Mouse (Mus musculus) midbrain, embryonic 10.5 days (tissue): ENCODE measurements around the gene Sema3e. TPM values are rescaled to one million over a fixed set of nuclear protein-coding genes. Genes with fewer than 3 reads are reported as not detected.

Experiments used
- DNase-seq: peaks from one replicate; pipeline ENCODE4 v3.0.0-alpha.2; 2017; ENCODE audit warnings: low spot score
- H3K27ac ChIP-seq: fragments of 300-500 bp; sonication (generic); replicated peaks from 2 replicates; pipeline ENCODE4 v1.5.1; 2016; ENCODE audit warnings: mild to moderate bottlenecking
- H3K27me3 ChIP-seq: fragments of 300-500 bp; sonication (generic); 2 replicates; pipeline ENCODE4 v1.6.1; 2016; ENCODE audit warnings: low read depth, mild to moderate bottlenecking; ENCODE audit not compliant: poor library complexity, severe bottlenecking
- H3K36me3 ChIP-seq: fragments of 300-500 bp; sonication (generic); 2 replicates; pipeline ENCODE4 v1.6.1; 2016; ENCODE audit warnings: mild to moderate bottlenecking, moderate library complexity
- H3K4me1 ChIP-seq: fragments of 300-500 bp; sonication (generic); 2 replicates; pipeline ENCODE4 v1.6.1; 2016
- H3K4me3 ChIP-seq: fragments of 300-500 bp; sonication (generic); 2 replicates; pipeline ENCODE4 v1.5.1; 2016; ENCODE audit warnings: mild to moderate bottlenecking, moderate library complexity
- H3K9me3 ChIP-seq: fragments of 300-500 bp; sonication (generic); replicated peaks from 2 replicates; pipeline ENCODE4 v1.6.1; 2016; ENCODE audit warnings: mild to moderate bottlenecking
- whole genome bisulfite sequencing: fragments of 180-500 bp; shearing (Covaris S2); methylation state at CpG from one replicate; pipeline ENCODE4 v1.1.7; 2016; 5-methylcytosine and 5-hydroxymethylcytosine counted together
- polyA plus RNA-seq: library from polyadenylated mRNA; unstranded; fragments of >200 nt; fragmentation: Nextera tagmentation; extraction: Ambion mirVana; gene quantifications from 2 replicates; pipeline ENCODE4 v1.2.1, GENCODE M21; 2016

The Sema3e gene
- polyA plus RNA-seq, 1 experiment from 2014 or later: 1.7 TPM

DNA sequence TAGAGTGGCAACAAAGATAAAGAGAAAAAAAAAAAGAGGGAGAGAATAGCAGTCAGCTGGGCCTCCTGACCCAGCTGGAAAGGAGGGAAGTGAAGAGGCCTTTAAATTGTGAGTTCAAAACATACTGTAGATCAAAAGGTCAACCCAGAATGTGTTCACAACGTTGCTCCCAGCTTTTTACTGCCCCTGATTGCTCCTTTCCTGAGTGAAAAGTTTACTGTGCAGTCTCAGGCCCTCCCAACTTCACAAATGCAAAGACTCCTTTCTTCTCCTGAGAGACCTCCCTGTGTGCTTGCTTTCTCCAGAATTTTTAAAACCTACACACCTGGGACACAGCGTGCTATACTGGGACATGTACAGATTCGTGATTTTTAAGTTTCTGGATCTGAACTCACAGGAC, 8.2 kb downstream of the Sema3e start:
- Histone ChIP-seq H3K27ac (no peak overlapping the region), H3K4me3 (no peak overlapping the region), H3K9me3 (no peaks in the 10 kb centered on the region), H3K27me3 (peaks cover 3% of the 10 kb centered on the region; the same call in 1 of the 2 replicates), H3K36me3 (no peaks in the 10 kb centered on the region), H3K4me1 (no peaks in the 10 kb centered on the region)
- WGBS: 39% methylated on average over 3 of the region's 3 CpGs
- no peak for DNase-seq

DNA sequence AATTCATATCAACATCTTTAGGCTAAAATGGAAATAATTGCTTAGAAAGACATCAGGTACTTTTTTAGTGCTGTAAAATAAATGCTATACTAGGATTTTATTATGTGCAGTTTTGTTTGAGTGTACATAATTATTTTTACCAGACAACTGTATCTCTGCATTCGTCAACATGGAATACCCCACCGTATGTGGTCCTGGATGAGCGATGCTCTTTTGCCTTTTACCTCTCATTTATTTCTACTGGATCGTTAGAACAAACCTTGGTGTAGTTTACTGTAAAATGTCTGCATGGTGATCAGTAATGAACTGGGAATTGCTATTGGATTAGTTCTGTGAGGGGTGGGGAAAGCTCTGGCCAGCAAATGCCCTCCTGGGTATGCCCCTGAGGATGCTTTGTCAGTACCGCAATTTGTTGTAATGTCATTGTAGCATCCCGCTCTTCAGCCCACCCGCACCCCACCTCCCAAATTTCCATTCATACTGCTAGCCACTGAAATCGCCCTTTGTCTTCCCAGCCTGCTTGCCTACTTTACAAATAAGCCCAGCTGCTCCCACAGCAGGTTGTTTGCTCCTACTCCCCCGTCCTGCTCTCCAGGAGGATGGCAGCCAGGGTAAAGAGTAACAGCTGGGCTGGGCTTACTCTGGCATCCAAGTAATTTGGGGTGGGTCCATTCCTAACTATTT, 13.9 kb downstream of the Sema3e start:
- DNase-seq: peak; percentile 39

DNA sequence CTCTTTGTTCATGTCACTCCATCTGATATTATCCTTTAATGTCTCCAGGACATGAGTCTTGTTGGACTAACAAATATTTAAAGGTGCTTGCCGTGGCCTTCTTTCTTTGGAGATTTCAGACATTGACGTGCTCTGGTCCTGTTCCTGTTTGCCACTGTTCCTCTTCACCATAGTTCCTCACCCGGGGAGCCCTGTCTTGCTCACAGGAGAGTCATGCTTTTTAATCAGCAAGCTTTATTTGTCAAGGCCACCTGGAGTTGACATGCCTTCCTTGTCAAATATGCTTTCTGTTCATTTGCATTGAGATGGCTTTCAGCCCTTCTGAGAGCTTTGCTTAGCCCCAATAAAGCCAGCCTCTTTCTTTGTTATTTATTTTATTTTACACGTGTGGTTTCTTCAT, 15.1 kb downstream of the Sema3e start:
- no peaks in the 10 kb centered on the region for H3K27me3 ChIP-seq
- no peaks in the 10 kb centered on the region for H3K9me3 ChIP-seq
- WGBS: 23% methylated on average over 4 of the region's 4 CpGs
- no peak overlapping the region for H3K27ac ChIP-seq
- H3K4me3 ChIP-seq: no peak overlapping the region
- peaks cover 17% of the 10 kb centered on the region for H3K4me1 ChIP-seq
- H3K36me3 ChIP-seq: no peaks in the 10 kb centered on the region
- no peak for DNase-seq

More for the DNA sequence above, 13.9 kb downstream of the Sema3e start:
- Histone ChIP-seq H3K27ac (no peak overlapping the region; the same call in 1 of the 2 replicates), H3K4me3 (peak overlapping the region; percentile 27; the same call in 1 of the 2 replicates), H3K36me3 (no peaks in the 10 kb centered on the region), H3K9me3 (no peaks in the 10 kb centered on the region), H3K27me3 (no peaks in the 10 kb centered on the region), H3K4me1 (peaks cover 17% of the 10 kb centered on the region)
- 19% methylated on average over 9 of the region's 9 CpGs for WGBS

DNA sequence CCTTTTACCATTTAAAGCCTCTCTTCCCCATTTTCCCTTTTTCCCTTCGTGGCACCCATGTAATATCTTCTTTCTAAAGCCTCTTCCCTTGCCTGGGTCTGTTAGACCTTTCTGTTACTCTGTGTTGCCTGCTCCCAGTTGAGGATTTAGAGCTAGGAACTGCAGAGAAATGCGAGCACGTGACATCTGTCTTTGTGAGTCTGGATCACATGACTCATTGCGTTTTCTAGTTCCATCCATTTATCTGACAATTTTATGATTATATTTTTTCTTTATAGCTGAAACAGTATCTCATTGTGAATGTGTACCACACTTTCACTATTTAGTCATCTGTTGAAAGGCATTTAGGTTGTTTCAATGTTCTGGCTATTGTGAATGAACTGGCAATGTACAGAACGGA, 18.0 kb downstream of the Sema3e start:
- Histone ChIP-seq H3K9me3 (no peaks in the 10 kb centered on the region), H3K27ac (no peak overlapping the region), H3K27me3 (no peaks in the 10 kb centered on the region), H3K4me1 (peaks cover 17% of the 10 kb centered on the region), H3K36me3 (no peaks in the 10 kb centered on the region), H3K4me3 (no peak overlapping the region)
- 85% methylated on average over 5 of the region's 5 CpGs for WGBS
- no peak for DNase-seq

DNA sequence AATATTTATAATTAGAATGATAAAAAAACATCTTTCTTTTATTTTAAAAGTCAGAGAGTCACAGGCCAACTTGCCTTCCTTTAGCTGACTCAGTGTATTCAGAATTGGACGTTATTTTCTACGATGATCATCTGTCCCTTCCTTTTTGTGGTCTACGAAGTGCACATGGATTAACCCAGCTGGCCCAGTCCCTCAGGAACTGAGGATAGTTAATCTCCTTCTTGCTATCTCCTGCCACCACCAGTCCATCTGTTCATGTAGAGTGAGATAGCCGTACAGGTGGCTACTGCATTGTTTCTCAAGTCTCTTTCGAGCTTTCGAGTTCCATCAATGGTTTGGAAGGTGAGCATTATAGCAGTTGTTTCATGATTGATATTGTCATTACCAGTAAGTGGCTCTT, 18.9 kb downstream of the Sema3e start:
- Histone ChIP-seq H3K36me3 (no peaks in the 10 kb centered on the region), H3K4me1 (peaks cover 14% of the 10 kb centered on the region), H3K4me3 (no peak overlapping the region), H3K9me3 (no peaks in the 10 kb centered on the region), H3K27ac (no peak overlapping the region), H3K27me3 (no peaks in the 10 kb centered on the region)
- 87% methylated on average over 6 of the region's 6 CpGs for WGBS
- DNase-seq: no peak

DNA sequence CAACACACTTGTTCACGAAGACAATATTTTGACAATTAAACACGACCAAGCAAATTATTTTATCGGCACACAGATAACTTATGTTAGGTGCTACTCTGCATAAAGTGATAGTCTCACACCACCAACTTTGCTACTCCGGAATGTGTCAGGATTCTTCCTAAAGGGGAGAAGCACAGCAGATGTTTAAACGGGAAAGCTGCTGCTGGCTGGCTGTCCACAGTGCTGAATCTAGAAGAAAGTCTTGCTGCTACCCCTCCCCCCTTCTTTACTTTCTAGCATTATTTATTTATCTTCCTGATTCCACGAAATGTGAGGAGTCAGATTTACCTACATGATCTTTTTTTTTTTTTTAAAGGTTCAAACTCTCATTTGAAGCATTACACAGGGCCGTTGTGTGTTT, 23.6 kb downstream of the Sema3e start:
- no peak overlapping the region for H3K27ac ChIP-seq
- H3K4me3 ChIP-seq: no peak overlapping the region
- WGBS: 50% methylated on average over 7 of the region's 7 CpGs
- no peaks in the 10 kb centered on the region for H3K27me3 ChIP-seq
- no peaks in the 10 kb centered on the region for H3K4me1 ChIP-seq
- no peaks in the 10 kb centered on the region for H3K9me3 ChIP-seq
- no peaks in the 10 kb centered on the region for H3K36me3 ChIP-seq
- DNase-seq: no peak

DNA sequence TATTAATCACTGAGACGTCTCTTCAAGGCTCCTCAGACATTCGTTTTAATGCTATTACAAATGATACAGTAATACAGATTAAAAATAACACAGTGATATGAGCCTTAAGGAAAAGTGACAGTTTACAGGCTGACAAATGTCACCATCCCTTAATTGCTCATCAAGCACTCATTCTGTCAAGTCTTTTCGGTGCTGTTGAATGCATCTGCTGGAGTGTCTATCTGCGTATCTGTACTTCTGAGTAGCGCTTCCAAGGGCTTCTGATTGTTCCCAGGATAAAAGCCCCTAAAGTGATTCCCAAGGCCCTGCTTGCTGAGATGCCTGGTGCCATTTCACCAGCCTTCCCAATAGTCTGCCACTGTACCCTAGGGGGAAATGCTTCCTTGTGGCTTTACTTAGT, 29.4 kb downstream of the Sema3e start:
- Histone ChIP-seq H3K4me3 (no peak overlapping the region), H3K9me3 (no peaks in the 10 kb centered on the region), H3K36me3 (no peaks in the 10 kb centered on the region), H3K27me3 (no peaks in the 10 kb centered on the region), H3K4me1 (no peaks in the 10 kb centered on the region), H3K27ac (no peak overlapping the region)
- 75% methylated on average over 5 of the region's 5 CpGs for WGBS
- DNase-seq: no peak

DNA sequence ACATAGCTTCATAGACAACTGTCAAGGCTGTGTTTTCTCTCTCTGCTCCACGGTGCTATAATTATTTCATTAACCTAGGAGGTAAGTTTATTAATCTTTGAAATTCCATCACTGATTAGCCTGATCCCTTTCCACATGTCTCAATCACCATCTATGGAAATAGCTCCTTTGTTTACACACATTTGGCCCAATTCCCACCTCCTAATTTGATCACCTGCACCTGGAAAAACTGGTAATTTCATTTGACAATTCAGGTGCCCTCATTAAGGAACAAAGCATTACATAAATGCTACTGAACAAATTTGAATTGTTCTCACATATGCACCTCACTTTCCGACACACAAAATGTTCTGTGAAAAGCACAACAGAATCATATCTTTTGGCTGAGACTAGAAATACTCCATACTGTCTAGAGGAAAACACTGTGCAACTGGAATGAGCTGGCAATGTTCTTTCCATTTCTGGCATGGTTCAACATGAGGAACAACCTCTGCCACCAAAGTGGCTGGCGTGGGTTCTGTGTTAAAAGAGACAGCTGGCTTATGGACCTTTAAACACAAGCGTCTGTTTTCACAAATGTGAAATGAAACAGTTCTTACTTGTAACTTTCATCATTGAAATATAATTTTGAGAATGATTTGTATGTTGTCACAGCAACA, 34.9 kb downstream of the Sema3e start:
- Histone ChIP-seq H3K27ac (no peak overlapping the region), H3K36me3 (no peaks in the 10 kb centered on the region), H3K4me1 (no peaks in the 10 kb centered on the region), H3K4me3 (no peak overlapping the region), H3K9me3 (no peaks in the 10 kb centered on the region), H3K27me3 (no peaks in the 10 kb centered on the region)
- 88% methylated on average over 4 of the region's 4 CpGs for WGBS
- DNase-seq: no peak

DNA sequence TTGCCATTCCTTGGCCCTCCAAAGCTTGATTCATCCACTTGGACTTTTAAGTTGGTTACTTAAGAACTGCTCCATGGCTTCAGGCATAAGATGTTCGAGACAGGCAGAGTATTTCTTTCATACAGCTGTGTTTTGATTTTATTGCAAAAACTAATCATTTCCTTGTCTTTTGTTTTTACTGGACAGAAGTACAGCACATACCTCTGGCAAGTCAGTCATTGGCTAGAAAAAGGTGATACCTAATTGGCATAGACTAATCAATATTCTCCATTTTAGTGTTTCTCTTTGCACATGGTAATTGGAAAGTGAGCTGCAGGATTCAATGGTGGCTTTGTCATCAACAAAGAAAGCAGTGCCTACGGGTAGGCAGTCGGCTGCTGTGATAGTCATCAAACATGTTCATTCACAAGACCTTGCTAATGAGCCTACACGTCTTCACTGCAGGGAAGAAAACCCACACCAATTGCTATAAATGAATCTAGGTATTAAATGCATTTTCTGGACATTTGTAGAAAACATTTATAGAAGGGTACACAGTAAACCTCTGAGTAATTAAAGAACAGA, 37.9 kb downstream of the Sema3e start:
- no peaks in the 10 kb centered on the region for H3K27me3 ChIP-seq
- H3K36me3 ChIP-seq: no peaks in the 10 kb centered on the region
- no peaks in the 10 kb centered on the region for H3K4me1 ChIP-seq
- H3K9me3 ChIP-seq: no peaks in the 10 kb centered on the region
- no peak for DNase-seq
- no peak overlapping the region for H3K27ac ChIP-seq
- 79% methylated on average over 4 of the region's 4 CpGs for WGBS
- H3K4me3 ChIP-seq: no peak overlapping the region

DNA sequence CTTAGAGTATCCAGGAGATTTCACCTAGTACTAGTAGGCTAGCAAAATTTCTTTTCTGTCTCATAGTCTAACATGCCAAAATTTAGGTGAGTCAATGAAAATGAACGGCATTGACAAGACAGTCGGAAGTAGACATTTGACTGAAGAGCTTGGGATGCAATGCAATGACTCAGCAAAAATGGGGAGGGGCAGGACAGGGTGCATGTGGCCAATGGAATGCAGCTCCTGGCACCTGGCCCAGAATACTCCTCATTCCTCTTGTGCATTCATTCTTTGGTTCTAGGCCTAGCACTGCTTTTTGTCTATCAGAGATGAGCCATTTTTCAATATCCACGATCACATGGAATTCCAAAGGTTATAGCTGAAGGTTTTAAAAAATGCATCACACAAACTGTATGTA, 48.1 kb downstream of the Sema3e start:
- WGBS: 92% methylated on average over 3 of the region's 3 CpGs
- no peaks in the 10 kb centered on the region for H3K4me1 ChIP-seq
- no peaks in the 10 kb centered on the region for H3K36me3 ChIP-seq
- H3K27me3 ChIP-seq: no peaks in the 10 kb centered on the region
- no peaks in the 10 kb centered on the region for H3K9me3 ChIP-seq
- no peak overlapping the region for H3K27ac ChIP-seq
- no peak for DNase-seq
- H3K4me3 ChIP-seq: no peak overlapping the region

DNA sequence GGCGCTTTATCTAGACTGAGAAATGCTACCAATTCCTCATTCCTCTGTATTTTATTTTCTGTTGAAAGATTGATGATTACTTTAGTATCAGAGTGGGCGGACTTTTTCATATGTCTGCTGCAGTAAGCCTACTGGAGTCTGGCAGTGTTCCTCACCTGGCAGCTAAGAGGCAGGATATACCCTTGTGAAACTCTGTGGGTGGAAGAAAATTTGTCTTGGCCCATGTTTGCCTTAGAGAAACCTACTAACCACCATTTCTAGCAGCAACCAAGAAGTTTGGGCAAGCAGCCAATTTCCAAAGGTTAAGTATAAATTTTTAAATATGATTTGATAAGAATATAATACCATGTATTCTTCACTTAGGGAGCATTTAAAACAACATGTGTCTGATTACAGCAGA, 63.0 kb downstream of the Sema3e start:
- H3K36me3 ChIP-seq: no peaks in the 10 kb centered on the region
- WGBS: 84% methylated on average over 2 of the region's 2 CpGs
- no peak overlapping the region for H3K4me3 ChIP-seq
- H3K27ac ChIP-seq: no peak overlapping the region
- DNase-seq: no peak
- peaks cover 3% of the 10 kb centered on the region; the same call in 1 of the 2 replicates for H3K4me1 ChIP-seq
- no peaks in the 10 kb centered on the region for H3K9me3 ChIP-seq
- no peaks in the 10 kb centered on the region for H3K27me3 ChIP-seq

DNA sequence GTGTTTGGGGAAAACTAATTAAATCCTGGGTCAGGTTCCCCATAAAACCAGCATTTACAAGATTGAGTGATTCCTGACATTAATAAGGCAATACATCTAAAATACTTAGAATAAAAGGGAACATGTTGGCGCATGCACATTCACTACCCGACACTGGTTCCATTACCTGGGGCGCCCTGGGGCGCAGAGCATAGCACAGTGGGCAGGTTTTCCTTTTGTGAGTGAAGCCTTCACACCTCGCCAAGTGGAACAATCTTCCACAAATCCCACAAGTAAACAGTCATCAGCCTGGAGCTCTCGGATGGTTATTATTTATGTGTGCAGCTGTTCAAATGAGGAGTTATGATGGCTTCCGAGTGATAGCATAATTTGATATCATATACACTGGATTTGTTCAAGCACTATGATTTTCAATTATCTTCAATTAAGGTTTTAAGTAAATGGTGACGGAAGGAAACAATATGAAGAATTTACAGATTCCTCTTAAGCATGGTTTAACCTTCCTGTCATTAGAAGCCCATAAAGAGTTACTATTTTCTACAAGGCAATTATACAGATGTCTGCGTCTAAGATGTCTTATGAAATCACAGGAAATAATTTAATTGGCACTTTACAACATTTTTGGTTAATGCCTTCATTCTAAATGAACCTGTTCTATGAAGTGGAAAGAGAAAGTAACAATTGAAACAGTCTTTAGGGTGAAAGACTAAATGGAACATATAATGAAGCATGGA, 65.0 kb downstream of the Sema3e start:
- WGBS: 90% methylated on average over 9 of the region's 9 CpGs
- Histone ChIP-seq H3K9me3 (no peaks in the 10 kb centered on the region), H3K4me1 (peaks cover 3% of the 10 kb centered on the region; the same call in 1 of the 2 replicates), H3K4me3 (no peak overlapping the region), H3K27ac (no peak overlapping the region), H3K36me3 (no peaks in the 10 kb centered on the region), H3K27me3 (no peaks in the 10 kb centered on the region)
- DNase-seq: no peak

DNA sequence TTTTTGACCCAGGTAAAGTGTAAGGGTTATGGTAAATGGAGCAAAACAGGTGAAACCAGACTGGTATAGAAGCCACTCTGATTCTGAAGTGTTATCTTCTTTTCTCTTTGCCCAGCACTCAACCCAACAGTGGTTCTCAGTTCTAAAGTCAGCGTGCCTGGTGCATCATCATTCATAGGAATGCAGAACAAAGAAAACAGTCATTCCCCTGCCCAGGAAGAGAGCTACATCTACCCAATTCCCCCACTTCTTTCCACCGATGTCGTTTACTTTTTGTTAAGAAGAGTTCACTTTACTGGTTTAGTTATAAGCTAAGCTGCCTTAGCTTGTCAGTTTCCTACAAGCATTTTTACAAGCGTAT, 65.5 kb downstream of the Sema3e start:
- Histone ChIP-seq H3K36me3 (no peaks in the 10 kb centered on the region), H3K27ac (no peak overlapping the region), H3K27me3 (no peaks in the 10 kb centered on the region), H3K9me3 (no peaks in the 10 kb centered on the region), H3K4me1 (peaks cover 3% of the 10 kb centered on the region; the same call in 1 of the 2 replicates), H3K4me3 (no peak overlapping the region)
- no peak for DNase-seq
- 89% methylated on average over 4 of the region's 4 CpGs for WGBS
